16 mouse cellular contexts compared by ENCODE assay signal in genomic region chr4:54967166-54967565, GRCm38 (mm10). TPM values are rescaled to one million over a fixed set of nuclear protein-coding genes. Genes with fewer than 3 reads are reported as not detected.
DNase-seq lines count a peak whose midpoint lies in the region; ATAC-seq lines count a peak whose summit lies in the region.
"Had no signal": no experiment of that assay in that cellular context is flagged by ENCODE, and none has a peak within 500 bp of the region (broad histone marks: within the 10 kb centered on the region; RNA-seq: fewer than 3 reads in every experiment).

No protein-coding gene starts in this region.

- H3K4me1 ChIP-seq in forebrain, embryonic 15.5 days = peaks cover 45% of the 10 kb centered on the region
- peaks cover 20% of the 10 kb centered on the region for H3K4me1 ChIP-seq in forebrain, embryonic 10.5 days
- H3K4me1 ChIP-seq in heart, embryonic 11.5 days (ENCODE audit: control insufficient read depth, insufficient read depth, low read length) = peaks cover 51% of the 10 kb centered on the region
- peaks cover 48% of the 10 kb centered on the region for H3K4me1 ChIP-seq in kidney, embryonic 16.5 days (ENCODE audit: insufficient read depth, low read length)
- H3K4me1 ChIP-seq in heart, embryonic 16.5 days (ENCODE audit: control insufficient read depth, insufficient read depth, low read length) = peaks cover 46% of the 10 kb centered on the region
- H3K4me1 ChIP-seq: liver, embryonic 13.5 days had no signal

- WGBS in forebrain, embryonic 15.5 days = 90% methylated on average over 4 of the region's 4 CpGs
- WGBS in forebrain, embryonic 10.5 days = 90% methylated on average over 4 of the region's 4 CpGs
- WGBS in heart, embryonic 11.5 days (ENCODE audit: insufficient replicate concordance) = 61% methylated on average over 4 of the region's 4 CpGs
- 84% methylated on average over 4 of the region's 4 CpGs for WGBS in kidney, embryonic 16.5 days
- WGBS in heart, embryonic 16.5 days = 49% methylated on average over 4 of the region's 4 CpGs

- H3K4me2 ChIP-seq in forebrain, embryonic 15.5 days (replicated peaks) = no peak overlapping the region
- peak overlapping the region; percentile 40 for H3K4me2 ChIP-seq in heart, embryonic 11.5 days
- H3K4me2 ChIP-seq in kidney, embryonic 16.5 days (replicated peaks; ENCODE audit: low read depth, low read length) = no peak overlapping the region
- H3K4me2 ChIP-seq in heart, embryonic 16.5 days (ENCODE audit: low read depth, low read length) = peak overlapping the region; percentile 26
- H3K4me2 ChIP-seq: liver, embryonic 13.5 days; midbrain, embryonic 11.5 days had no signal

- H3K9me3 ChIP-seq in forebrain, embryonic 15.5 days = no peaks in the 10 kb centered on the region
- H3K9me3 ChIP-seq in forebrain, embryonic 10.5 days = no peaks in the 10 kb centered on the region; the same call in 1 of the 2 replicates
- H3K9me3 ChIP-seq in heart, embryonic 11.5 days (replicated peaks; ENCODE audit: control insufficient read depth, low read length) = no peaks in the 10 kb centered on the region
- no peaks in the 10 kb centered on the region for H3K9me3 ChIP-seq in kidney, embryonic 16.5 days (ENCODE audit: low read length)
- no peaks in the 10 kb centered on the region for H3K9me3 ChIP-seq in heart, embryonic 16.5 days (replicated peaks; ENCODE audit: control insufficient read depth, low read length)
- H3K9me3 ChIP-seq: liver, embryonic 13.5 days; lung, embryonic 15.5 days had no signal

- no peak overlapping the region for H3K4me3 ChIP-seq in forebrain, embryonic 15.5 days
- no peak overlapping the region for H3K4me3 ChIP-seq in forebrain, embryonic 10.5 days
- no peak overlapping the region for H3K4me3 ChIP-seq in heart, embryonic 11.5 days (ENCODE audit: low read depth, low read length)
- no peak overlapping the region for H3K4me3 ChIP-seq in kidney, embryonic 16.5 days (ENCODE audit: low read length)
- H3K4me3 ChIP-seq in heart, embryonic 16.5 days (ENCODE audit: low read length) = no peak overlapping the region
- H3K4me3 ChIP-seq: liver, embryonic 13.5 days; lung, embryonic 15.5 days had no signal

- ATAC-seq in forebrain, embryonic 15.5 days (replicated peaks) = no peak
- no peak for ATAC-seq in heart, embryonic 11.5 days (replicated peaks; ENCODE audit: insufficient number of reproducible peaks, low FRiP score, low TSS enrichment)
- no peak for ATAC-seq in kidney, embryonic 16.5 days (ENCODE audit: low FRiP score, low TSS enrichment)
- no peak for ATAC-seq in heart, embryonic 16.5 days (replicated peaks; ENCODE audit: extremely low read depth, insufficient read depth, low FRiP score)

- no peak for DNase-seq in forebrain, embryonic 10.5 days (ENCODE audit: extremely low spot score, low spot score)
- DNase-seq in heart, adult 8-10 months (ENCODE audit: low spot score) = no peak
- DNase-seq in kidney, postnatal 14 days = no peak
- no peak for DNase-seq in adrenal gland, postnatal 36 days
- DNase-seq: cerebellum, postnatal 14 days; embryo, embryonic 11 days; liver, embryonic 13.5 days; spleen, adult 18-20 months had no signal

- no peaks in the 10 kb centered on the region for H3K36me3 ChIP-seq in forebrain, embryonic 15.5 days
- H3K36me3 ChIP-seq in forebrain, embryonic 10.5 days (replicated peaks) = peaks cover 85% of the 10 kb centered on the region
- H3K36me3 ChIP-seq in heart, embryonic 11.5 days (ENCODE audit: control insufficient read depth, insufficient read depth, low read length) = no peaks in the 10 kb centered on the region
- H3K36me3 ChIP-seq in kidney, embryonic 16.5 days (ENCODE audit: insufficient read depth, low read length) = no peaks in the 10 kb centered on the region
- H3K36me3 ChIP-seq in heart, embryonic 16.5 days (ENCODE audit: control insufficient read depth, insufficient read depth) = no peaks in the 10 kb centered on the region
- H3K36me3 ChIP-seq: liver, embryonic 13.5 days; lung, embryonic 15.5 days had no signal

- no peak overlapping the region for H3K9ac ChIP-seq in forebrain, embryonic 15.5 days (replicated peaks)
- no peak overlapping the region for H3K9ac ChIP-seq in heart, embryonic 11.5 days (ENCODE audit: low read depth, low read length)
- no peak overlapping the region for H3K9ac ChIP-seq in kidney, embryonic 16.5 days (replicated peaks; ENCODE audit: low read length)
- H3K9ac ChIP-seq in heart, embryonic 16.5 days (ENCODE audit: low read length) = peak overlapping the region; percentile 36; the same call in 1 of the 2 replicates
- H3K9ac ChIP-seq: liver, embryonic 13.5 days; lung, embryonic 15.5 days had no signal

- H3K27ac ChIP-seq in forebrain, embryonic 15.5 days (replicated peaks) = peak overlapping the region; percentile 49
- H3K27ac ChIP-seq in forebrain, embryonic 10.5 days = no peak overlapping the region
- H3K27ac ChIP-seq in heart, embryonic 11.5 days (ENCODE audit: low read depth, low read length) = peak overlapping the region; percentile 62
- H3K27ac ChIP-seq in kidney, embryonic 16.5 days (ENCODE audit: low read length) = peak overlapping the region; percentile 70; the same call in 1 of the 2 replicates
- peak overlapping the region; percentile 64 for H3K27ac ChIP-seq in heart, embryonic 16.5 days (ENCODE audit: low read length)
- H3K27ac ChIP-seq: liver, embryonic 13.5 days; macrophage had no signal

- no peaks in the 10 kb centered on the region for H3K27me3 ChIP-seq in forebrain, embryonic 15.5 days
- H3K27me3 ChIP-seq in forebrain, embryonic 10.5 days (ENCODE audit: poor library complexity, severe bottlenecking) = no peaks in the 10 kb centered on the region
- no peaks in the 10 kb centered on the region for H3K27me3 ChIP-seq in heart, embryonic 11.5 days (ENCODE audit: control insufficient read depth, insufficient read depth, low read length)
- no peaks in the 10 kb centered on the region for H3K27me3 ChIP-seq in kidney, embryonic 16.5 days (ENCODE audit: insufficient read depth, low read length)
- no peaks in the 10 kb centered on the region for H3K27me3 ChIP-seq in heart, embryonic 16.5 days (ENCODE audit: control insufficient read depth, insufficient read depth, low read length)
- H3K27me3 ChIP-seq: CH12.LX; liver, embryonic 13.5 days; lung, embryonic 15.5 days had no signal

RNA-seq across cellular contexts. Expression of gene Zfp462, which starts 22.3 kb away (rescaled TPM):
- polyA plus RNA-seq in forebrain, embryonic 15.5 days (2015; fragmentation: Nextera tagmentation; extraction: Ambion mirVana) = 21.0 and 21.9 TPM in 2 replicates
- polyA plus RNA-seq in forebrain, embryonic 10.5 days (2016; fragmentation: Nextera tagmentation; extraction: Ambion mirVana) = 13.6 and 14.4 TPM in 2 replicates
- polyA plus RNA-seq in heart, embryonic 11.5 days (2014; fragmentation: Nextera tagmentation; extraction: Ambion mirVana) = 3.6 and 5.7 TPM in 2 replicates
- 1 to 10 TPM; 4.4 to 7.8 (median 6.4) TPM for total RNA-seq in heart, adult 8-10 months (2022)
- 3.4 and 3.8 TPM in 2 replicates for polyA plus RNA-seq in kidney, embryonic 16.5 days (2015; fragmentation: Nextera tagmentation; extraction: Ambion mirVana)
- polyA plus RNA-seq in heart, embryonic 16.5 days (2015; fragmentation: Nextera tagmentation; extraction: Ambion mirVana) = 1.3 and 2.1 TPM in 2 replicates
- 10 to 100 TPM; 39.9 to 61.7 TPM for total RNA-seq in adrenal gland, postnatal 36 days (2021)
- total RNA-seq: CH12.LX had no signal

Comparison
In these comparisons a context has a peak if more than half of its experiments do, and no peak if none do; other contexts are left out.
1. H3K4me2 ChIP-seq: peak in heart, embryonic 11.5 days (single experiment) and heart, embryonic 16.5 days (single experiment); none in forebrain, embryonic 15.5 days (single experiment) and kidney, embryonic 16.5 days (single experiment).